Mouse (Mus musculus): ENCODE data around the gene Ropn1l.

DNA sequence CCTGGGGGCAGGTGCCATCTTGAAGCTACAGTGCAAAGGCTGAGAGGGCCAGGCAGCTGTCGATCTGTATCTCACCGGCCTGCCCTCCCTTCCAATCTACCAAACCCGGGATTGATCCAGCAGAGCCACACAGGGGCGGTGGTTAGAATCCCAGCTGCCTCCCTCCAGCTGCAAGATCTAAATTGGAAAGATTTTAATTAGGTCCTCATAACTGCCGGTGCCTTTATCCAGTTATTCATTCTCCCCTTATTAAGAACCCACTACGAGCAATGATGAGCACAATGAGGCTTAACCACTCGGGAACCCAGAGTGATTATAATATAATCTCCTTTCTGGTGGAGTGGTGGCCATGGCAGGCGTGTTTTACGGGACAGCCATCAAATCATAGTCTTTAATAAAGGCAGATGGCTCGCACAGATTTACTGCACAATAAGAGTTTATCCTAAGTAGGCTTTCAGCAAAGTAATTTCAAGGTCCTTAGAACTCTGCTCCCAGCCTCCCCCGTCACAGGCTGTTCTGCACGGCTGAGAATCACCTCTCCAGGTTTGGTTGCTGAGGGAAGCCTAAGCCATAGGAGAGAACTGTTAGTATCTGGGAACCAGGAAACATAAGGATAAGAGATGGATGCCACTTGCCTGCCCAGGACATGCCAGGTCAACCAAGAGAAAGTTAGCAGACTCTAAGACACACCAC is 51.2 kb downstream of the Ropn1l start:
- TF ChIP-seq CTCF (IDR thresholded peaks at IDR 0.05; ENCODE audit: extremely low read depth, insufficient read depth, low read length): no peak
- no peak for TF ChIP-seq POLR2A (IDR thresholded peaks at IDR 0.05; ENCODE audit: extremely low read depth, insufficient read depth, low read length)

Measured in cortical plate, adult 2 months (tissue).